Mouse (Mus musculus) spleen, postnatal 14 days (tissue): ENCODE results near the gene Gaa.
"Not testable (repeated sequence)": the region's sequence is repeated elsewhere in the genome, so short reads cannot be mapped to it uniquely, and the experiment has no call there.

Experiments
- DNase-seq, 2 experiments: peaks; one replicate each; pipeline ENCODE4 v3.0.0; 2021 to 2022; ENCODE audit warnings: low spot score in 2 of 2

Gene Gaa

GRCm38 (mm10) chr11:119267768-119268556, at the start of gene Gaa:
TSS of gene Gaa (plus strand) at chr11:119267887.
- peak; percentile 84 to 93 for DNase-seq

GRCm38 (mm10) chr11:119219816-119220465, 47.7 kb upstream of the Gaa start:
- DNase-seq: no peak

GRCm38 (mm10) chr11:119221812-119222510, 45.7 kb upstream of the Gaa start:
- no peak for DNase-seq

- DNase-seq: no peak
These were observed 44.4 kb upstream of the Gaa start for GRCm38 (mm10) chr11:119223124-119223890.

- no peak for DNase-seq
These were observed 42.8 kb upstream of the Gaa start for GRCm38 (mm10) chr11:119224926-119225325.

- DNase-seq: no peak
These were observed 42.1 kb upstream of the Gaa start for GRCm38 (mm10) chr11:119225634-119226033.

GRCm38 (mm10) chr11:119227591-119227990, 40.1 kb upstream of the Gaa start:
- no peak for DNase-seq

- peak in 1 of 2 experiments; percentile 28 for DNase-seq
These were observed 39.5 kb upstream of the Gaa start, which contains the start of the genes Tbc1d16 and Ccdc40 for GRCm38 (mm10) chr11:119228091-119228781. TSS of gene Tbc1d16 (minus strand) at chr11:119228499. TSS of gene Ccdc40 (plus strand) at chr11:119228572.

- peak in 1 of 2 experiments; percentile 31 for DNase-seq
These were observed 38.7 kb upstream of the Gaa start for GRCm38 (mm10) chr11:119228846-119229626.

- no peak for DNase-seq
These were observed 32.9 kb upstream of the Gaa start for GRCm38 (mm10) chr11:119234770-119235169.

GRCm38 (mm10) chr11:119235596-119235995, 32.1 kb upstream of the Gaa start:
- DNase-seq: peak; percentile 37 to 65

GRCm38 (mm10) chr11:119236354-119236753, 31.3 kb upstream of the Gaa start:
- no peak for DNase-seq

- no peak for DNase-seq
These were observed 30.7 kb upstream of the Gaa start for GRCm38 (mm10) chr11:119237007-119237406.

- DNase-seq: peak in 1 of 2 experiments; percentile 25
These were observed 30.0 kb upstream of the Gaa start for GRCm38 (mm10) chr11:119237568-119238304.

GRCm38 (mm10) chr11:119238305-119238721, 29.4 kb upstream of the Gaa start:
- DNase-seq: peak; percentile 53

GRCm38 (mm10) chr11:119239480-119239879, 28.2 kb upstream of the Gaa start:
- DNase-seq: no peak

GRCm38 (mm10) chr11:119245543-119245942, 22.1 kb upstream of the Gaa start:
- DNase-seq: not testable (repeated sequence)

GRCm38 (mm10) chr11:119249011-119249410, 18.7 kb upstream of the Gaa start:
- peak in 1 of 2 experiments; percentile 46 for DNase-seq

GRCm38 (mm10) chr11:119250998-119251397, 16.7 kb upstream of the Gaa start:
- no peak for DNase-seq
